Mouse (Mus musculus) neural tube, postnatal 0 days (tissue): Measurements from ENCODE around the gene Kif2c. TPM values are rescaled to one million over a fixed set of nuclear protein-coding genes. Genes with fewer than 3 reads are reported as not detected.

ENCODE experiments used
- microRNA-seq: library from miRNA; unstranded; fragments of <30 nt; microRNA quantifications from one replicate; pipeline ENCODE4, GENCODE M21; 2016
- polyA plus RNA-seq: library from polyadenylated mRNA; unstranded; fragments of >200 nt; fragmentation: Nextera tagmentation; extraction: Ambion mirVana; gene quantifications from 2 replicates; pipeline ENCODE4 v1.2.1, GENCODE M21; 2015

Gene Kif2c
- 4.2 and 4.4 TPM in 2 replicates for polyA plus RNA-seq

DNA sequence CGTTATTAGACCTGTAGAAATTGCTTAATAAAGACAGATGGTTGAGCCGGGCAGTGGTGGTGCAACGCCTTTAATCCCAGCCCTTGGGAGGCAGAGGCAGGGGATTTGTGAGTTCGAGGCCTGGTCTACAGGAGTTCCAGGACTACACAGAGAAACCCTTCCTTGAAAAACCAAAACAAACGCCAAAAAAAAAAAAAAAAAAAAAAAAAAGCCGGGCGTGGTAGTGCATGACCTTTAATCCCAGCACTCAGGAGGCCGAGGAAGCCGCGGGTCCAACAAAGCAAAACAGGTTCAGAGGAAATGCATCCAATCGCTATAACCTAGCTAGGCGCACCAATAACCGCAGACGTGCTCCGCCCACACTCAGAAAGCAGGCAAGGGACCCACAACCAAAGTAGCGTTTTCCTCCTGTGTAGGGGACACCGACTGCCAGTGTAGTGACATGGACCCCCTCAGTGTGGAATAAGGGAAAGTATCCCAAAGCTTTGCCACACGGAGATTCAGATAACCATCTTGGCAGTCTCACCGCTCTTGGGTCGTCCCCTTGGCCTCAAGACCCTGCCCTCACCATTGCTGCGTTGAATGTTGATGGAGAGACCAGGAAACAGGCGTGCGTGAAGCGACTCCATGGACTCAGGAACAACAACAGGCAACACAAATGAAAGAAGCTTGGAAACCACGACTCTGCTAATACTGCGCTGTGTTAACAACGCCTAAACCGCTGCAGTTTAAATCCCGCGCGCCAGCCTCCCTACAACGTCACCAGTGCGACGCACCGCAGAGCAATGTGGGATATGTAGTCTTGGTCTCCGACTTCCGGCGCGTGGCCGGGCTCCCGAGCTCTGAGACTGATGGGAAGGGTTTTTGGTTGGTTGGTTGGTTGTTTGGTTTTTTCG lies at the start of gene Kif2c:
Kif2c (minus strand) TSS at position 777 of the 896 bp plus-strand sequence.

DNA sequence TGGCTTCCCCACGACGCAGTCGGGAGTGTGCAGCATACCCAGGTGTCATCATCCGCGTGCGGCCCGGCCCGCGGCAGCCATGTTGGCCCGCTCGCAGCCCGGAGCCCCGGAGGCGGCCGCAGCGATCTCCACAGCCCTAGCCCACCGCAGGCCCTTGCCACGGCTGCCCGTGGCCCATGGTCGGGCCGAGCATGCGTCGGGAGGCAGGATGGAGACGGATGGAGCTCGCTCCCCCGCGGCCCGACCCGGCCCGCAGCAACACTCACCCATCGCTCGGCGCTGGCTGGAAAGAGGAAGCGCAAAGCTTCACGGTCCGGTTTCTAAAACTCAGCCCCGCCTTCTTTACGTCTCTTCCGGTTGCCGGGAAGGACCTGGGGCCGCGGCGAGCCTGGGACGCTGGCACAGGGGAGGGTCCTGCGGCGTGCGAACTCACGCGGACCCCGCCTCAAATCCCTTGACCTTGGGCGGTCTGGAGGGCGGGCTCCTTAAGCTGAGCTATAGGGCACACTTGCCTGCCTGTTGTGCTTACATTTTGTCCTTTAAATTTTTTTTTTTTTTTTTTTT lies 26.6 kb downstream of the Kif2c start, which contains the start of gene Rps8:
Rps8 (minus strand) TSS at position 452 of the 564 bp plus-strand sequence.

GRCm38 (mm10) chr4:117133817-117134600 lies 48.4 kb downstream of the Kif2c start, which contains the start of gene Plk3:
Gene Plk3 (minus strand): TSS chr4:117133963.

GRCm38 (mm10) chr4:117126675-117127290 lies 55.7 kb downstream of the Kif2c start, which contains the start of gene Tctex1d4:
Gene Tctex1d4 (plus strand): TSS chr4:117126794.

GRCm38 (mm10) chr4:117125348-117125909 lies 57.0 kb downstream of the Kif2c start, which contains the start of gene Btbd19:
Gene Btbd19 (minus strand): TSS chr4:117125725.

Small RNAs within 50 kb of the gene (microRNA-seq; reads per million reads assigned to microRNA genes)
- not detected for gene Gm22398

Other genes with a start within 250 kb of the Kif2c start
- 57.6 and 61.8 TPM in 2 replicates for gene Urod, start 188.2 kb downstream of the Kif2c start, polyA plus RNA-seq
- gene Hectd3, start 187.3 kb downstream of the Kif2c start, polyA plus RNA-seq, result 21.6 and 21.8 TPM in 2 replicates
- gene Eif2b3, start 163.2 kb downstream of the Kif2c start, polyA plus RNA-seq, result 53.6 and 55.6 TPM in 2 replicates
- gene Ptch2, start 86.6 kb downstream of the Kif2c start, polyA plus RNA-seq, result 3.8 and 5.5 TPM in 2 replicates
- gene Btbd19, start 56.9 kb downstream of the Kif2c start, polyA plus RNA-seq, result 2.8 and 4.5 TPM in 2 replicates
- gene Tctex1d4, start 55.8 kb downstream of the Kif2c start, polyA plus RNA-seq, result 0.46 and 0.71 TPM in 2 replicates
- 31.4 and 31.5 TPM in 2 replicates for gene Plk3, start 48.7 kb downstream of the Kif2c start, polyA plus RNA-seq
- gene Rps8, start 26.4 kb downstream of the Kif2c start, polyA plus RNA-seq, result 492 and 499 TPM in 2 replicates
- gene Tmem53, start 69.3 kb upstream of the Kif2c start, polyA plus RNA-seq, result 10.1 and 12.2 TPM in 2 replicates
- 1.6 and 2.3 TPM in 2 replicates for gene Armh1, start 69.5 kb upstream of the Kif2c start, polyA plus RNA-seq